Mouse (Mus musculus) urinary bladder, postnatal 4 days (tissue): ENCODE measurements around the gene Tmem217.
A peak's percentile ranks its signal among the peaks of the same experiment; 100 is the strongest.

Experiments
- DNase-seq, 2 experiments: peaks; one replicate each; pipeline ENCODE4 v3.0.0; 2021 to 2022; ENCODE audit warnings: low spot score in 2 of 2

Gene Tmem217

DNA sequence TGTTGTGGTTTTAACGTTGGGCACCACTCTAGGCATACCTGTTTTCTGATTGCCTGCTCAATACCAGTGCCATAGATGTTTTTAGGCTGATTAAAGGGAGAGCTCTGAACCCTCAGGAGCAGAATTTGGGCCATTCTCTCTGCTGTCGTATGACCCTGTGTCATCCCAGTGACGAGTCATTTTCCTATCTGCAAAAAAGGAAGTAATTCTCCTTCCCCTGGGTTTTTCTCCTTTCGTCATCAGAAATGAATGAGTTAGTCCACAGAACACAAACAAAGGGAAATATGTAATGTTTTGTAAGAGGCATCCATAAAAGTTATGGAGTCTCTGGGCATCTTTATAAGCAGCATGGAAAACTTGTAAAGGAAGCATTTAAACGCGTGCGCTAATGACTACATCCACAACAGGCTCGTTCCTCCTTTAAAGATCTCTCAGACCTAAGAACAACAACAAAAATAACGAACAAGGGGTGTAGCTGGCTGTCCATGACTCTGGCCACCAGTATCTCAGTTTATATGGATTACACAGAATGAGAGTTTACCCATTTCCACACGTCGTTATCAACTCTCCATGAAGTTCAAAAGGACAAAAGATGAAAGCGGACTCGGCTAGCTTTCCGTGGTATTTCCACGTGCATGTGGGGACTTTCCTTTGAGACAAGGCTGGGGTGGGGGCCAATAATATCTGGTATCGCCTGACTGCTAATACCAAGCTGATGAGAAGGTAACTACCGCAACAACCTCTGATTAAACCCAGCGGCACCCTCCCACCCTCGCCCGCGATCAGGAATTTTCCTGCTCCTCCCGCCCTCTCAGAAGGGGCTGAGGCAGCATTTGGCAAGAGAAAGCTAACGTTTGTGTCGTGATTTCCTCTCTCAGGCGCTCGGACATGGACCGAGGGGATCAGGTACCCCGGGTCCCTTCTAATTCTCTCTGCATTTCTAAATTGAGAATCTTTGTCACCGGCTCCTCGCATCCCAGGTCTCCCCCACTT is 62.9 kb downstream of the Tmem217 start:
- peak in 1 of 2 experiments; percentile 42 for DNase-seq

- DNase-seq: no peak
Observed at GRCm38 (mm10) chr17:29488257-29488977, 63.8 kb downstream of the Tmem217 start.

GRCm38 (mm10) chr17:29485336-29486233 is 66.6 kb downstream of the Tmem217 start:
- no peak for DNase-seq

GRCm38 (mm10) chr17:29484431-29484830 is 67.8 kb downstream of the Tmem217 start:
- no peak for DNase-seq

GRCm38 (mm10) chr17:29483282-29483681 is 68.9 kb downstream of the Tmem217 start:
- DNase-seq: no peak

DNA sequence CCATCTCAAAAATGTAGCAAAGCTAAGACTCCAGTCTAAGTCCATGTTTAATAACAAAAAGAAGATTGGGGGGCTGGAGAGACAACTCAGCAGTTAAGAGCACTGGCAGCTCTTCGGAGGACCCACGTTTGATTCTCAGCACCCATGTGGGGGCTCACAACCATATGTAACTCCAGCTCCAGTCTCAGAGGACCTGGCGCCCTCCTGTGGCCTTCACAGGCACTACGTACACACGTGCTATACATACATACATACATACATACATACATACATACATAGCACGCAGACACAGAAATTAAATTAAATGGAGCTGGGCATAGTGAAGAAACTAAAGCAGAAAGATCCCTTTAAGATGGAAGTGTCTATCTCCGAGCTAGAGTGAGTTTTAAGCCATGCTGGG is 69.6 kb downstream of the Tmem217 start:
- no peak for DNase-seq

GRCm38 (mm10) chr17:29480256-29480655 is 71.9 kb downstream of the Tmem217 start:
- DNase-seq: no peak

- no peak for DNase-seq
Observed at GRCm38 (mm10) chr17:29478271-29478670, 73.9 kb downstream of the Tmem217 start.

DNA sequence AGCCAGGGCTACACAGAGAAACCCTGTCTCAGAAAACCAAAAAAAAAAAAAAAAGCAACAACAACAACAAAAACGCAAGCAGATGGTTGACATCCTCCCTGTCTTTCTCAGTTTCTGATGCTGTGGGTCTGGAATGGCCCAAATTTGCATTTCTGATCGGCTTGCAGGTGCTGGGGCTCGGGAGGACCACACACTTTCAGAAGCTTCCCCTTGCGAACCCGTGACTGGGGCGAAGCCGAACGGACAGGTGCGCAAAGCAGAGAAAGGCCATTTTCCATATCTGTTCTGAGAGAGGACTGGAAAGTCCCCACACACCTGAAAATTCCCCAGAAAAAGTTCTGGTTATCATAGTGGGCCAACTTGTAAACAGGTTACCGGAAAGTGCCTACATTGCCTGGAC is 74.8 kb downstream of the Tmem217 start:
- no peak for DNase-seq

GRCm38 (mm10) chr17:29476461-29476860 is 75.7 kb downstream of the Tmem217 start:
- DNase-seq: no peak
